Mouse (Mus musculus) thymus, postnatal 10 days (tissue): ENCODE data around the gene Pgk2.
"Not testable (repeated sequence)": the region's sequence is repeated elsewhere in the genome, so short reads cannot be mapped to it uniquely, and the experiment has no call there.

ENCODE experiments used
- DNase-seq, 2 experiments: peaks; one replicate each; pipeline ENCODE4 v3.0.0; 2021; ENCODE audit warnings: low spot score in 2 of 2

Pgk2 gene

DNA sequence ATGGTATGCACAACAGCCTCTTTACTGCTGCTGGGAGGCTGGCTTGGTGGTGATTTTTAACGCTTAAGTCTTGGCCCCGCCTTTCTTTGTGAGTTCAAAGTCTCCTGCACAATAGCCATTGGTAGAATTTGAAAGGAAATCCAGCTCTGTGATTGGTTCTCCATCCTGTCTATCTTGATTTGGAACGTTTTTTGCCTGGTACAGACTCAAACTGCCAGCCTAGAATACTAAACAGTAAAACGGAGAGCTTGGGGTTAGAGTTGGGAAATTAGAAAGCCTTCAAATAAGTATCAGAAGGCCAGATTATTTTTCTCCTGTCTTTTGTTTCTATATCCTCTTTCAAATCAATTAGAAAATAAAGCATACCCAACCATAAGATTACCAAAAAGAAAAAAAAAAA, at the start of gene Pgk2:
TSS of gene Pgk2 (minus strand) at position 101 of the 400 bp plus-strand sequence.
- DNase-seq, result no peak

DNA sequence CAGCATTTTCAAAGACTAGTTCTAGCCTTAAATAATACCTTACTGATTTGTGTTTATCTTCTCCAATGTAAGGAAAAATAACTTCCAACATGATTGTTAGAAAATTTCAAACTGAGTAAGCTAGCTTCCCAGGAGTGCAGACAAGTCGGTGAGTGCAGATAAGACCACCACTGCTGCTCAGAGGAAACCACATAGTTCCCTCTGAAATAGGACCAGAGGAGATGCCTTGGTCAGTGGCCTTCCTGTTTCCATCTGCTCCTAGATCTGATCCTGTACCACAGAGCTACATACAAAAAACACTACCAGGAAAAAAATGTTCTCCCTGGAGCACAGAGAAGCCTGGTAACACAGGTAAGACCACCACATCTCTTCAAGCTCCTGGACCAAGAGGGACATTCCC, 44.0 kb upstream of the Pgk2 start:
- DNase-seq, result no peak

DNA sequence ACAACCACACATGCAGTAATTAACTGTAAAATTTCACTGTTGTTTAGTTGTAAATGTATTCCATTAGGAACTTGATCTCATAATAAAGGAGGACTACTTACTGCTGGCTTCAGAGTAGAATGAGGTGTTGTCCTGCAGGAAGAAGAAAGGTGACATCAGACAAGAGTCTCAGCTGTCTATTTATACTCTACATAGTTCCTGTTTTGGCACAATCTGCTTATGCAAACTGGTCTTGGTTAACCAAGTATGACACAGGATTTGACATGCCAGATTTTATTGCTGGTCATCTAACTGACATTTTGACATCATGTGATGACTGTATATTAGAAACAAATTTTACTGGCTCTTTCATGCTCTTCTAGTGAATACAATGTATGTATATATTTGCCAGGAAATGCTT, 33.7 kb upstream of the Pgk2 start, which contains the start of gene Crisp3:
TSS of gene Crisp3 (minus strand) at position 154 of the 400 bp plus-strand sequence.
- DNase-seq, result no peak

DNA sequence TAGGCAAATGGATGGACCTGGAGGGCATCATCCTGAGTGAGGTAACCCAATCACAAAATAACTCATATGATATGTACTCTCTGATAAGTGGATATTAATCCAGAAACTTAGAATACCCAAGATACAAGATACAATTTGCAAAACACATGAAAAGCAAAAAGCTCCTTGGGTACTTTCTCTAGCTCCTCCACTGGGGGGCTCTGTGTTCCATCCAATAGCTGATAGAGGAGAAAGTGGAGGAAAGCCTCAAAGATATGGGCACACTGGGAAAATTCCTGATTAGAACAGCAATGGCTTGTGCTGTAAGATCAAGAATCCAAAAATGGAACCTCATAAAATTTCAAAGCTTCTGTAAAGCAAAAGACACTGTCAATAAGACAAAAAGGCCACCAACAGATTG, 6.6 kb downstream of the Pgk2 start:
- not testable (repeated sequence) for DNase-seq

- DNase-seq, result not testable (repeated sequence)
Measured at GRCm38 (mm10) chr17:40190192-40190591, 18.2 kb downstream of the Pgk2 start.

GRCm38 (mm10) chr17:40157729-40158359, 50.6 kb downstream of the Pgk2 start:
- DNase-seq, result not testable (repeated sequence)
